Mouse (Mus musculus) CH12.LX (cell line): ENCODE results near the gene Kpna7. TPM values are rescaled to one million over a fixed set of nuclear protein-coding genes. Genes with fewer than 3 reads are reported as not detected.
A peak's percentile ranks its signal among the peaks of the same experiment; 100 is the strongest.

Experiments used
- DNase-seq: peaks from one replicate; pipeline ENCODE4 v3.0.0-alpha.2; 2013; ENCODE audit errors: extremely low read depth
- H3K27ac ChIP-seq: 2 replicates; pipeline ENCODE4 v1.5.1; 2012; ENCODE audit warnings: low read depth, mild to moderate bottlenecking, control low read depth, moderate library complexity; ENCODE audit not compliant: insufficient read depth
- H3K27me3 ChIP-seq: replicated peaks from 2 replicates; pipeline ENCODE3; 2012; ENCODE audit warnings: inconsistent platforms
- H3K36me3 ChIP-seq, 2 experiments: replicated peaks in 1 of 2; 2 replicates each; pipeline versions ENCODE3 to v1.6.1; 2012; ENCODE audit warnings: inconsistent platforms in 1 of 2, low read length in 1 of 2, mild to moderate bottlenecking in 1 of 2, mixed read lengths in 1 of 2, moderate library complexity in 1 of 2; ENCODE audit not compliant: control insufficient read depth in 1 of 2, insufficient read depth in 1 of 2
- H3K4me1 ChIP-seq, 2 experiments: 2 replicates each; pipeline ENCODE4 v1.6.1; 2012; ENCODE audit warnings: inconsistent platforms in 1 of 2, moderate library complexity in 1 of 2; ENCODE audit not compliant: insufficient read depth in 2 of 2, control insufficient read depth in 1 of 2
- H3K4me2 ChIP-seq: 2 replicates; pipeline ENCODE4 v1.6.1; 2012; ENCODE audit warnings: low read depth, mild to moderate bottlenecking, control low read depth; ENCODE audit not compliant: poor library complexity, insufficient read depth, severe bottlenecking
- H3K4me3 ChIP-seq, 3 experiments: fragments of 150-350 bp in 1 of 3; sonication (generic) in 1 of 3; replicated peaks in 1 of 3; 2 replicates each; pipeline versions ENCODE3 to v1.5.1; 2011 to 2012; ENCODE audit warnings: low read depth in 2 of 3, low read length in 2 of 3, mild to moderate bottlenecking in 2 of 3, moderate library complexity in 2 of 3, control low read depth in 1 of 3, improper control_type of control experiment in 1 of 3, inconsistent platforms in 1 of 3, mixed read lengths in 1 of 3; ENCODE audit not compliant: poor library complexity in 1 of 3
- H3K79me2 ChIP-seq: replicated peaks from 2 replicates; pipeline ENCODE4 v1.6.1; 2012; ENCODE audit warnings: mild to moderate bottlenecking, moderate library complexity; ENCODE audit not compliant: control insufficient read depth, poor library complexity, insufficient read depth, severe bottlenecking; ENCODE audit errors: extremely low read depth
- H3K9ac ChIP-seq: 2 replicates; pipeline ENCODE4 v1.6.1; 2012; ENCODE audit warnings: low read depth, mild to moderate bottlenecking, control low read depth, moderate library complexity; ENCODE audit not compliant: insufficient read depth
- H3K9me3 ChIP-seq: replicated peaks from 2 replicates; pipeline ENCODE3; 2012; ENCODE audit warnings: low read length, inconsistent platforms, mixed read lengths
- CHD1 ChIP-seq: IDR thresholded peaks from 2 replicates; pipeline ENCODE4 v1.6.1; 2012; ENCODE audit warnings: low read depth, low read length, improper control_type of control experiment, inconsistent platforms
- CTCF ChIP-seq, 2 experiments: IDR thresholded peaks in 1 of 2; conservative IDR thresholded peaks in 1 of 2; 2 replicates each; pipeline ENCODE4 v1.5.1; 2011 to 2012; ENCODE audit warnings: low read depth in 2 of 2, low read length in 2 of 2, improper control_type of control experiment in 1 of 2, inconsistent platforms in 1 of 2, mild to moderate bottlenecking in 1 of 2, moderate library complexity in 1 of 2
- E2F4 ChIP-seq: IDR thresholded peaks from 2 replicates; pipeline ENCODE4 v1.6.1; 2011; ENCODE audit warnings: low read depth, low read length, improper control_type of control experiment; ENCODE audit not compliant: insufficient replicate concordance
- ELF1 ChIP-seq: IDR thresholded peaks from 2 replicates; pipeline ENCODE4 v1.6.1; 2014; ENCODE audit warnings: low read depth, mild to moderate bottlenecking, inconsistent platforms, low read length, improper control_type of control experiment
- EP300 ChIP-seq: IDR thresholded peaks from 2 replicates; pipeline ENCODE4 v1.6.1; 2011; ENCODE audit warnings: low read length, improper control_type of control experiment
- GABPA ChIP-seq: IDR thresholded peaks from 2 replicates; pipeline ENCODE4 v1.6.1; 2012; ENCODE audit warnings: low read depth, low read length, improper control_type of control experiment, inconsistent platforms; ENCODE audit not compliant: insufficient replicate concordance
- IRF4 ChIP-seq: IDR thresholded peaks from 2 replicates; pipeline ENCODE4 v1.6.1; 2014; ENCODE audit warnings: low read depth, mild to moderate bottlenecking, inconsistent platforms, low read length, improper control_type of control experiment
- JUN ChIP-seq: IDR thresholded peaks from 2 replicates; pipeline ENCODE4 v1.6.1; 2011; ENCODE audit warnings: low read depth, mild to moderate bottlenecking, low read length, improper control_type of control experiment, moderate library complexity; ENCODE audit not compliant: insufficient read depth
- MAFK ChIP-seq: IDR thresholded peaks from 2 replicates; pipeline ENCODE4 v1.6.1; 2011; ENCODE audit warnings: low read length, improper control_type of control experiment; ENCODE audit not compliant: insufficient replicate concordance
- MXI1 ChIP-seq: IDR thresholded peaks from 2 replicates; pipeline ENCODE4 v1.6.1; 2011; ENCODE audit warnings: mild to moderate bottlenecking, low read depth, low read length, improper control_type of control experiment
- MYC ChIP-seq: IDR thresholded peaks from 2 replicates; pipeline ENCODE4 v1.6.1; 2011; ENCODE audit warnings: low read depth, mild to moderate bottlenecking, improper control_type of control experiment, low read length
- NELFE ChIP-seq: IDR thresholded peaks from 2 replicates; pipeline ENCODE4 v1.6.1; 2011; ENCODE audit warnings: low read depth, low read length, improper control_type of control experiment
- NRF1 ChIP-seq: IDR thresholded peaks from 2 replicates; pipeline ENCODE4 v1.6.1; 2014; ENCODE audit warnings: low read depth, mild to moderate bottlenecking, inconsistent platforms, low read length, improper control_type of control experiment, moderate library complexity
- POLR2A ChIP-seq: IDR thresholded peaks from 2 replicates; pipeline ENCODE4 v1.6.1; 2011; ENCODE audit warnings: low read depth, mild to moderate bottlenecking, improper control_type of control experiment, low read length
- RAD21 ChIP-seq: IDR thresholded peaks from 2 replicates; pipeline ENCODE4 v1.6.1; 2011; ENCODE audit warnings: low read depth, mild to moderate bottlenecking, low read length, improper control_type of control experiment, moderate library complexity
- SIN3A ChIP-seq: IDR thresholded peaks from 2 replicates; pipeline ENCODE4 v1.6.1; 2012; ENCODE audit warnings: low read length, improper control_type of control experiment, inconsistent platforms
- TBP ChIP-seq: conservative IDR thresholded peaks from 2 replicates; pipeline ENCODE4 v1.6.1; 2011; ENCODE audit warnings: low read depth, low read length, improper control_type of control experiment
- TCF12 ChIP-seq: IDR thresholded peaks from 2 replicates; pipeline ENCODE4 v1.6.1; 2014; ENCODE audit warnings: low read depth, mild to moderate bottlenecking, inconsistent platforms, low read length, improper control_type of control experiment
- USF1 ChIP-seq: IDR thresholded peaks from 2 replicates; pipeline ENCODE4 v1.6.1; 2014; ENCODE audit warnings: low read depth, mild to moderate bottlenecking, inconsistent platforms, low read length, improper control_type of control experiment
- USF2 ChIP-seq: conservative IDR thresholded peaks from 2 replicates; pipeline ENCODE4 v1.6.1; 2011; ENCODE audit warnings: low read depth, low read length, improper control_type of control experiment
- ZC3H11A ChIP-seq: IDR thresholded peaks from 2 replicates; pipeline ENCODE4 v1.6.1; 2012; ENCODE audit warnings: low read depth, mild to moderate bottlenecking, inconsistent platforms, low read length, improper control_type of control experiment
- ZKSCAN1 ChIP-seq: IDR thresholded peaks from 2 replicates; pipeline ENCODE4 v1.6.1; 2012; ENCODE audit warnings: low read depth, inconsistent platforms, low read length, improper control_type of control experiment, borderline replicate concordance
- dilution Hi-C: fragments of 300-500 bp; cut with MboI; formaldehyde crosslinking; loops from 2 replicates; pipeline ENCODE4 v1.14.3; 2020; ENCODE audit warnings: low sequenced_read_pairs; ENCODE audit not compliant: extremely low pct_unique_long_range_greater_than_20kb, extremely low pct_ligation_motif_present
- in situ Hi-C: fragments of 300-500 bp; cut with MboI; formaldehyde crosslinking; loops from 3 replicates; pipeline ENCODE4 v1.14.3; 2019; ENCODE audit warnings: low sequenced_read_pairs, low pct_ligation_motif_present, low pct_unique_long_range_greater_than_20kb, mixed read lengths
- polyA plus RNA-seq: library from polyadenylated mRNA; unstranded; fragments of >175 nt; gene quantifications from 2 replicates; pipeline ENCODE4 v1.2.1, GENCODE M21; 2012; ENCODE audit warnings: low read depth; ENCODE audit not compliant: insufficient read length
- total RNA-seq, 2 experiments: library from RNA; depleted of rRNA; stranded (reverse); fragments of 300-350 nt in 1 of 2; fragments of >200 nt in 1 of 2; gene quantifications; 2 replicates each; pipeline ENCODE4 v1.2.3; 2012 to 2014

Gene Kpna7
- total and polyA plus RNA-seq, 3 experiments, result 0.26 TPM; not detected in 2

GRCm38 (mm10) chr5:144984839-144985238, 99.0 kb downstream of the Kpna7 start:
- no peaks in the 10 kb centered on the region for H3K79me2 ChIP-seq
- DNase-seq, result no peak
- no peaks in the 10 kb centered on the region for H3K4me1 ChIP-seq
- H3K4me2 ChIP-seq, result no peak overlapping the region
- in situ Hi-C loops (no loop called here), dilution Hi-C loops (no loop called here)
- H3K4me3 ChIP-seq, result no peak overlapping the region
- no peaks in the 10 kb centered on the region for H3K27me3 ChIP-seq
- H3K36me3 ChIP-seq, result no peaks in the 10 kb centered on the region
- H3K9me3 ChIP-seq, result peaks cover 10% of the 10 kb centered on the region
- no peak overlapping the region for H3K9ac ChIP-seq
- no peak overlapping the region for H3K27ac ChIP-seq
- peak; percentile 13 to 20; a peak in 1 of 4 replicates for TF ChIP-seq CTCF (conservative IDR thresholded peaks at IDR 0.05 in 1 of 2, IDR thresholded peaks at IDR 0.05 in 1 of 2; ENCODE audit: low read depth in 2 of 2, low read length in 2 of 2)
- TF ChIP-seq SIN3A, result no peak

GRCm38 (mm10) chr5:144983227-144983626, 100.6 kb downstream of the Kpna7 start:
- Histone ChIP-seq H3K36me3 (no peaks in the 10 kb centered on the region), H3K9ac (no peak overlapping the region), H3K4me1 (no peaks in the 10 kb centered on the region), H3K9me3 (peaks cover 10% of the 10 kb centered on the region), H3K79me2 (no peaks in the 10 kb centered on the region), H3K4me2 (no peak overlapping the region)
- dilution Hi-C loops, result no loop called here
- peak; percentile 16 to 32; a peak in 2 of 4 replicates for TF ChIP-seq CTCF (conservative IDR thresholded peaks at IDR 0.05 in 1 of 2, IDR thresholded peaks at IDR 0.05 in 1 of 2; ENCODE audit: low read depth in 2 of 2, low read length in 2 of 2)
- no peak for TF ChIP-seq MXI1
- TF ChIP-seq, all 38 proteins: peak for 1
- Histone ChIP-seq H3K27me3 (peaks cover 6% of the 10 kb centered on the region), H3K27ac (no peak overlapping the region), H3K4me3 (no peak overlapping the region)
- in situ Hi-C loops, result no loop called here
- DNase-seq, result no peak

GRCm38 (mm10) chr5:144979110-144979509, 104.7 kb downstream of the Kpna7 start:
- H3K27ac ChIP-seq, result no peak overlapping the region
- H3K9me3 ChIP-seq, result peaks cover 5% of the 10 kb centered on the region
- no peak overlapping the region for H3K9ac ChIP-seq
- no peaks in the 10 kb centered on the region for H3K36me3 ChIP-seq
- dilution Hi-C loops, result no loop called here
- no peak overlapping the region for H3K4me2 ChIP-seq
- in situ Hi-C loops, result no loop called here
- TF ChIP-seq POLR2A (no peak), IRF4 (no peak), CHD1 (no peak), MXI1 (no peak), ZKSCAN1 (no peak), TCF12 (no peak), E2F4 (no peak), MAFK (no peak), NRF1 (no peak), TBP (no peak), USF1 (no peak), JUN (no peak), ELF1 (no peak), NELFE (no peak), EP300 (no peak), ZC3H11A (no peak), GABPA (no peak), MYC (no peak), RAD21 (no peak), USF2 (no peak)
- DNase-seq, result no peak
- no peaks in the 10 kb centered on the region for H3K4me1 ChIP-seq
- peaks cover 7% of the 10 kb centered on the region for H3K27me3 ChIP-seq
- H3K4me3 ChIP-seq, result no peak overlapping the region
- no peaks in the 10 kb centered on the region for H3K79me2 ChIP-seq
